ENCODE assay signal across 9 mouse cellular contexts in genomic region chr11:75220115-75220514, GRCm38 (mm10). TPM values are rescaled to one million over a fixed set of nuclear protein-coding genes. Genes with fewer than 3 reads are reported as not detected.
DNase-seq lines count a peak whose midpoint lies in the region; ATAC-seq and TF ChIP-seq lines count a peak whose summit lies in the region.
"Had no signal": no experiment of that assay in that cellular context is flagged by ENCODE, and none has a peak within 500 bp of the region (broad histone marks: within the 10 kb centered on the region; RNA-seq: fewer than 3 reads in every experiment).

No protein-coding gene starts in this region.

- no peak overlapping the region for H3K4me2 ChIP-seq in lung, embryonic 14.5 days
- peak overlapping the region; percentile 50 for H3K4me2 ChIP-seq in heart, embryonic 13.5 days
- H3K4me2 ChIP-seq in hindbrain, embryonic 16.5 days (ENCODE audit: low read length): no peak overlapping the region
- H3K4me2 ChIP-seq: hindbrain, embryonic 15.5 days had no signal

- H3K9ac ChIP-seq in lung, embryonic 14.5 days: no peak overlapping the region
- H3K9ac ChIP-seq in heart, embryonic 13.5 days: peak overlapping the region; percentile 63
- H3K9ac ChIP-seq in hindbrain, embryonic 16.5 days (ENCODE audit: low read depth, low read length): no peak overlapping the region
- H3K9ac ChIP-seq: hindbrain, embryonic 15.5 days had no signal

- H3K4me1 ChIP-seq in lung, embryonic 14.5 days (ENCODE audit: insufficient read depth): peaks cover 12% of the 10 kb centered on the region
- H3K4me1 ChIP-seq in heart, embryonic 13.5 days: peaks cover 37% of the 10 kb centered on the region
- peaks cover 5% of the 10 kb centered on the region; the same call in 1 of the 2 replicates for H3K4me1 ChIP-seq in limb, embryonic 10.5 days
- H3K4me1 ChIP-seq in hindbrain, embryonic 16.5 days (ENCODE audit: control insufficient read depth, insufficient read depth, low read depth, low read length): no peaks in the 10 kb centered on the region; the same call in 1 of the 2 replicates

- no peak for DNase-seq in frontal cortex, postnatal 14 days (ENCODE audit: low spot score in 2 of 2)
- DNase-seq in lung, embryonic 14.5 days: peak; percentile 69
- no peak for DNase-seq in lung, adult 18-20 months
- DNase-seq in ovary, postnatal 36 days (ENCODE audit: low spot score): peak; percentile 52
- no peak for DNase-seq in limb, embryonic 10.5 days (ENCODE audit: low spot score)

- peak; percentile 47; the same call in 1 of the 2 replicates for ATAC-seq in frontal cortex, adult (ENCODE audit: low TSS enrichment)
- 0 out of 2 replicates have a peak, but pooled peaks have one; percentile 24 for ATAC-seq in lung, embryonic 14.5 days (ENCODE audit: insufficient read depth)
- no peak for ATAC-seq in heart, embryonic 13.5 days (ENCODE audit: extremely low read depth, insufficient number of reproducible peaks, low FRiP score, low TSS enrichment)
- no peak for ATAC-seq in hindbrain, embryonic 16.5 days

- TF ChIP-seq CTCF in lung, embryonic 14.5 days (IDR thresholded peaks at IDR 0.05; ENCODE audit: low read depth): no peak

- no peak overlapping the region for H3K4me3 ChIP-seq in lung, embryonic 14.5 days (ENCODE audit: low read depth, low read length)
- H3K4me3 ChIP-seq in heart, embryonic 13.5 days: peak overlapping the region; percentile 11; the same call in 1 of the 2 replicates
- no peak overlapping the region for H3K4me3 ChIP-seq in limb, embryonic 10.5 days
- no peak overlapping the region for H3K4me3 ChIP-seq in hindbrain, embryonic 16.5 days (ENCODE audit: low read length)
- H3K4me3 ChIP-seq: hindbrain, embryonic 15.5 days had no signal

- no peak overlapping the region for H3K27ac ChIP-seq in lung, embryonic 14.5 days (ENCODE audit: low read depth)
- peak overlapping the region; percentile 69 for H3K27ac ChIP-seq in heart, embryonic 13.5 days (replicated peaks)
- no peak overlapping the region for H3K27ac ChIP-seq in limb, embryonic 10.5 days
- H3K27ac ChIP-seq in hindbrain, embryonic 16.5 days (ENCODE audit: low read depth, low read length): no peak overlapping the region
- H3K27ac ChIP-seq: hindbrain, embryonic 15.5 days had no signal

- H3K36me3 ChIP-seq in lung, embryonic 14.5 days (ENCODE audit: insufficient read depth): no peaks in the 10 kb centered on the region
- H3K36me3 ChIP-seq in heart, embryonic 13.5 days: no peaks in the 10 kb centered on the region
- H3K36me3 ChIP-seq in limb, embryonic 10.5 days: no peaks in the 10 kb centered on the region
- H3K36me3 ChIP-seq in hindbrain, embryonic 16.5 days (ENCODE audit: control insufficient read depth, insufficient read depth, low read length): no peaks in the 10 kb centered on the region
- H3K36me3 ChIP-seq: hindbrain, embryonic 15.5 days had no signal

- no peaks in the 10 kb centered on the region for H3K27me3 ChIP-seq in lung, embryonic 14.5 days (ENCODE audit: insufficient read depth, low read length)
- H3K27me3 ChIP-seq in heart, embryonic 13.5 days (replicated peaks): peaks cover 9% of the 10 kb centered on the region
- peaks cover 13% of the 10 kb centered on the region for H3K27me3 ChIP-seq in limb, embryonic 10.5 days (ENCODE audit: low read depth, poor library complexity, severe bottlenecking)
- H3K27me3 ChIP-seq in hindbrain, embryonic 16.5 days (replicated peaks; ENCODE audit: control insufficient read depth, insufficient read depth, low read length): no peaks in the 10 kb centered on the region
- H3K27me3 ChIP-seq: hindbrain, embryonic 15.5 days had no signal

- H3K9me3 ChIP-seq in lung, embryonic 14.5 days (ENCODE audit: low read depth, low read length): no peaks in the 10 kb centered on the region
- H3K9me3 ChIP-seq in heart, embryonic 13.5 days: no peaks in the 10 kb centered on the region
- H3K9me3 ChIP-seq in limb, embryonic 10.5 days (replicated peaks): no peaks in the 10 kb centered on the region
- no peaks in the 10 kb centered on the region for H3K9me3 ChIP-seq in hindbrain, embryonic 16.5 days (ENCODE audit: control insufficient read depth, low read length)
- H3K9me3 ChIP-seq: hindbrain, embryonic 15.5 days had no signal

- 20% methylated on average over 9 of the region's 9 CpGs for WGBS in lung, embryonic 14.5 days
- WGBS in heart, embryonic 13.5 days: 26% methylated on average over 9 of the region's 9 CpGs
- WGBS in limb, embryonic 10.5 days: 64% methylated on average over 9 of the region's 9 CpGs
- 28% methylated on average over 9 of the region's 9 CpGs for WGBS in hindbrain, embryonic 16.5 days

RNA-seq across cellular contexts. Expression of gene Rtn4rl1, which starts 26.5 kb away (rescaled TPM):
- polyA plus RNA-seq in lung, embryonic 14.5 days (2014; fragmentation: Nextera tagmentation; extraction: Ambion mirVana): 1.1 and 1.5 TPM in 2 replicates
- polyA plus RNA-seq in heart, embryonic 13.5 days (2015; fragmentation: Nextera tagmentation; extraction: Ambion mirVana): 10.2 and 12.4 TPM in 2 replicates
- 0.90 and 1.3 TPM in 2 replicates for polyA plus RNA-seq in limb, embryonic 10.5 days (2016; fragmentation: Nextera tagmentation; extraction: Ambion mirVana)
- 10.6 and 10.7 TPM in 2 replicates for polyA plus RNA-seq in hindbrain, embryonic 16.5 days (2015; fragmentation: Nextera tagmentation; extraction: Ambion mirVana)

RNA-seq across cellular contexts. Expression of gene Dph1, which starts 29.1 kb away (rescaled TPM):
- polyA plus RNA-seq in lung, embryonic 14.5 days (2014; fragmentation: Nextera tagmentation; extraction: Ambion mirVana): 25.0 and 26.5 TPM in 2 replicates
- polyA plus RNA-seq in heart, embryonic 13.5 days (2015; fragmentation: Nextera tagmentation; extraction: Ambion mirVana): 19.3 and 21.3 TPM in 2 replicates
- polyA plus RNA-seq in limb, embryonic 10.5 days (2016; fragmentation: Nextera tagmentation; extraction: Ambion mirVana): 32.7 and 35.3 TPM in 2 replicates
- polyA plus RNA-seq in hindbrain, embryonic 16.5 days (2015; fragmentation: Nextera tagmentation; extraction: Ambion mirVana): 15.4 and 15.7 TPM in 2 replicates

RNA-seq across cellular contexts. Expression of gene Ovca2, which starts 41.5 kb away (rescaled TPM):
- 28.6 and 29.9 TPM in 2 replicates for polyA plus RNA-seq in lung, embryonic 14.5 days (2014; fragmentation: Nextera tagmentation; extraction: Ambion mirVana)
- polyA plus RNA-seq in heart, embryonic 13.5 days (2015; fragmentation: Nextera tagmentation; extraction: Ambion mirVana): 15.2 and 16.4 TPM in 2 replicates
- 38.0 and 39.9 TPM in 2 replicates for polyA plus RNA-seq in limb, embryonic 10.5 days (2016; fragmentation: Nextera tagmentation; extraction: Ambion mirVana)
- 14.4 and 14.5 TPM in 2 replicates for polyA plus RNA-seq in hindbrain, embryonic 16.5 days (2015; fragmentation: Nextera tagmentation; extraction: Ambion mirVana)

RNA-seq across cellular contexts. Expression of gene Hic1, which starts 50.8 kb away (rescaled TPM):
- 14.0 and 15.6 TPM in 2 replicates for polyA plus RNA-seq in lung, embryonic 14.5 days (2014; fragmentation: Nextera tagmentation; extraction: Ambion mirVana)
- polyA plus RNA-seq in heart, embryonic 13.5 days (2015; fragmentation: Nextera tagmentation; extraction: Ambion mirVana): 9.4 and 9.5 TPM in 2 replicates
- polyA plus RNA-seq in limb, embryonic 10.5 days (2016; fragmentation: Nextera tagmentation; extraction: Ambion mirVana): 0.99 and 3.5 TPM in 2 replicates
- polyA plus RNA-seq in hindbrain, embryonic 16.5 days (2015; fragmentation: Nextera tagmentation; extraction: Ambion mirVana): 1.9 and 2.2 TPM in 2 replicates

Comparison
In these comparisons a context has a peak if more than half of its experiments do, and no peak if none do; other contexts are left out.
1. DNase-seq: peak in lung, embryonic 14.5 days (single experiment) and ovary, postnatal 36 days (single experiment); none in frontal cortex, postnatal 14 days (0 of 2), lung, adult 18-20 months (0 of 2) and limb, embryonic 10.5 days (single experiment).
2. ATAC-seq: peak in frontal cortex, adult (single experiment) and lung, embryonic 14.5 days (single experiment); none in heart, embryonic 13.5 days (single experiment) and hindbrain, embryonic 16.5 days (single experiment).